Mouse (Mus musculus): ENCODE measurements at regions not wholly inside any gene's neighbourhood (a gene's known extent, or its start where the extent isn't known, plus 50 kb on each side); places are given as distances from the start of the nearest gene placed in this dataset.

- no peak overlapping the region for H3K27ac ChIP-seq (ENCODE audit: insufficient read depth, low read depth, low read length, poor library complexity, severe bottlenecking)
- H3K4me3 ChIP-seq (ENCODE audit: insufficient read depth in 1 of 2, low read depth in 1 of 2, low read length in 2 of 2, poor library complexity in 1 of 2, severe bottlenecking in 1 of 2): no peak overlapping the region
- in situ Hi-C loops (cut with MboI; ENCODE audit: low sequenced_read_pairs in 2 of 2, unreplicated experiment in 2 of 2): no loop called here
- no peaks in the 10 kb centered on the region for H3K9me3 ChIP-seq (ENCODE audit: control insufficient read depth, insufficient read depth, low read depth, low read length)
- H3K36me3 ChIP-seq (ENCODE audit: control insufficient read depth, insufficient read depth, low read length, poor library complexity, severe bottlenecking): no peaks in the 10 kb centered on the region
- no peak overlapping the region for H3K9ac ChIP-seq (ENCODE audit: insufficient read depth, low read depth, low read length, poor library complexity, severe bottlenecking)
- TF ChIP-seq CHD2 (IDR thresholded peaks at IDR 0.05; ENCODE audit: low read depth, low read length): no peak
- no peak for TF ChIP-seq ZC3H11A (IDR thresholded peaks at IDR 0.05; ENCODE audit: borderline replicate concordance, low read depth, low read length)
- no peak for TF ChIP-seq HCFC1 (IDR thresholded peaks at IDR 0.05; ENCODE audit: borderline replicate concordance, insufficient read depth, low read length)
- DNase-seq (ENCODE audit: low read depth, low spot score): no peak
- no peaks in the 10 kb centered on the region for H3K4me1 ChIP-seq (ENCODE audit: control insufficient read depth in 2 of 2, insufficient read depth in 2 of 2, low read length in 2 of 2, poor library complexity in 1 of 2)
Measured at GRCm38 (mm10) chr1:76244721-76245120, 698.7 kb downstream of the Slc4a3 start.

GRCm38 (mm10) chr1:76246181-76246796 lies 700.2 kb downstream of the Slc4a3 start:
- TF ChIP-seq MAFK (IDR thresholded peaks at IDR 0.05; ENCODE audit: insufficient read depth, low read depth, low read length) (no peak), CHD2 (IDR thresholded peaks at IDR 0.05; ENCODE audit: low read depth, low read length) (no peak), HCFC1 (IDR thresholded peaks at IDR 0.05; ENCODE audit: borderline replicate concordance, insufficient read depth, low read length) (no peak), ZC3H11A (IDR thresholded peaks at IDR 0.05; ENCODE audit: borderline replicate concordance, low read depth, low read length) (no peak), ZNF384 (IDR thresholded peaks at IDR 0.05; ENCODE audit: low read depth, low read length) (no peak)
- no peak for DNase-seq (ENCODE audit: low read depth, low spot score)
- H3K27ac ChIP-seq (ENCODE audit: insufficient read depth, low read depth, low read length, poor library complexity, severe bottlenecking): no peak overlapping the region
- no peaks in the 10 kb centered on the region for H3K9me3 ChIP-seq (ENCODE audit: control insufficient read depth, insufficient read depth, low read depth, low read length)
- H3K4me3 ChIP-seq (ENCODE audit: insufficient read depth in 1 of 2, low read depth in 1 of 2, low read length in 2 of 2, poor library complexity in 1 of 2, severe bottlenecking in 1 of 2): no peak overlapping the region
- H3K36me3 ChIP-seq (ENCODE audit: control insufficient read depth, insufficient read depth, low read length, poor library complexity, severe bottlenecking): no peaks in the 10 kb centered on the region
- no peak overlapping the region for H3K9ac ChIP-seq (ENCODE audit: insufficient read depth, low read depth, low read length, poor library complexity, severe bottlenecking)
- no peaks in the 10 kb centered on the region for H3K4me1 ChIP-seq (ENCODE audit: control insufficient read depth in 2 of 2, insufficient read depth in 2 of 2, low read length in 2 of 2, poor library complexity in 1 of 2)
- in situ Hi-C loops (cut with MboI; ENCODE audit: low sequenced_read_pairs in 2 of 2, unreplicated experiment in 2 of 2): no loop called here

GRCm38 (mm10) chr1:76247126-76247525 lies 701.1 kb downstream of the Slc4a3 start:
- no peak overlapping the region for H3K9ac ChIP-seq (ENCODE audit: insufficient read depth, low read depth, low read length, poor library complexity, severe bottlenecking)
- no peaks in the 10 kb centered on the region for H3K4me1 ChIP-seq (ENCODE audit: control insufficient read depth in 2 of 2, insufficient read depth in 2 of 2, low read length in 2 of 2, poor library complexity in 1 of 2)
- H3K9me3 ChIP-seq (ENCODE audit: control insufficient read depth, insufficient read depth, low read depth, low read length): no peaks in the 10 kb centered on the region
- TF ChIP-seq MAFK (IDR thresholded peaks at IDR 0.05; ENCODE audit: insufficient read depth, low read depth, low read length) (no peak), CHD2 (IDR thresholded peaks at IDR 0.05; ENCODE audit: low read depth, low read length) (no peak), HCFC1 (IDR thresholded peaks at IDR 0.05; ENCODE audit: borderline replicate concordance, insufficient read depth, low read length) (no peak), ZNF384 (IDR thresholded peaks at IDR 0.05; ENCODE audit: low read depth, low read length) (no peak), ZC3H11A (IDR thresholded peaks at IDR 0.05; ENCODE audit: borderline replicate concordance, low read depth, low read length) (no peak)
- no peaks in the 10 kb centered on the region for H3K36me3 ChIP-seq (ENCODE audit: control insufficient read depth, insufficient read depth, low read length, poor library complexity, severe bottlenecking)
- no peak overlapping the region for H3K27ac ChIP-seq (ENCODE audit: insufficient read depth, low read depth, low read length, poor library complexity, severe bottlenecking)
- DNase-seq (ENCODE audit: low read depth, low spot score): no peak
- in situ Hi-C loops (cut with MboI; ENCODE audit: low sequenced_read_pairs in 2 of 2, unreplicated experiment in 2 of 2): no loop called here
- H3K4me3 ChIP-seq (ENCODE audit: insufficient read depth in 1 of 2, low read depth in 1 of 2, low read length in 2 of 2, poor library complexity in 1 of 2, severe bottlenecking in 1 of 2): no peak overlapping the region

- H3K27ac ChIP-seq (ENCODE audit: insufficient read depth, low read depth, low read length, poor library complexity, severe bottlenecking): no peak overlapping the region
- no peaks in the 10 kb centered on the region for H3K36me3 ChIP-seq (ENCODE audit: control insufficient read depth, insufficient read depth, low read length, poor library complexity, severe bottlenecking)
- in situ Hi-C loops (cut with MboI; ENCODE audit: low sequenced_read_pairs in 2 of 2, unreplicated experiment in 2 of 2): no loop called here
- no peak for DNase-seq (ENCODE audit: low read depth, low spot score)
- H3K4me3 ChIP-seq (ENCODE audit: insufficient read depth in 1 of 2, low read depth in 1 of 2, low read length in 2 of 2, poor library complexity in 1 of 2, severe bottlenecking in 1 of 2): no peak overlapping the region
- TF ChIP-seq CHD2 (IDR thresholded peaks at IDR 0.05; ENCODE audit: low read depth, low read length) (no peak), MAFK (IDR thresholded peaks at IDR 0.05; ENCODE audit: insufficient read depth, low read depth, low read length) (peak; percentile 79)
- no peaks in the 10 kb centered on the region for H3K9me3 ChIP-seq (ENCODE audit: control insufficient read depth, insufficient read depth, low read depth, low read length)
- no peak overlapping the region for H3K9ac ChIP-seq (ENCODE audit: insufficient read depth, low read depth, low read length, poor library complexity, severe bottlenecking)
- H3K4me1 ChIP-seq (ENCODE audit: control insufficient read depth in 2 of 2, insufficient read depth in 2 of 2, low read length in 2 of 2, poor library complexity in 1 of 2): no peaks in the 10 kb centered on the region
Measured at GRCm38 (mm10) chr1:76258217-76258616, 712.2 kb downstream of the Slc4a3 start.

GRCm38 (mm10) chr1:76276148-76276547 lies 730.1 kb downstream of the Slc4a3 start:
- Histone ChIP-seq H3K36me3 (ENCODE audit: control insufficient read depth, insufficient read depth, low read length, poor library complexity, severe bottlenecking) (no peaks in the 10 kb centered on the region), H3K4me3 (ENCODE audit: insufficient read depth in 1 of 2, low read depth in 1 of 2, low read length in 2 of 2, poor library complexity in 1 of 2, severe bottlenecking in 1 of 2) (no peak overlapping the region), H3K4me1 (ENCODE audit: control insufficient read depth in 2 of 2, insufficient read depth in 2 of 2, low read length in 2 of 2, poor library complexity in 1 of 2) (no peaks in the 10 kb centered on the region), H3K27ac (ENCODE audit: insufficient read depth, low read depth, low read length, poor library complexity, severe bottlenecking) (no peak overlapping the region), H3K9me3 (ENCODE audit: control insufficient read depth, insufficient read depth, low read depth, low read length) (no peaks in the 10 kb centered on the region), H3K9ac (ENCODE audit: insufficient read depth, low read depth, low read length, poor library complexity, severe bottlenecking) (no peak overlapping the region)
- TF ChIP-seq ZC3H11A (IDR thresholded peaks at IDR 0.05; ENCODE audit: borderline replicate concordance, low read depth, low read length) (no peak), MAFK (IDR thresholded peaks at IDR 0.05; ENCODE audit: insufficient read depth, low read depth, low read length) (no peak), HCFC1 (IDR thresholded peaks at IDR 0.05; ENCODE audit: borderline replicate concordance, insufficient read depth, low read length) (no peak), CHD2 (IDR thresholded peaks at IDR 0.05; ENCODE audit: low read depth, low read length) (no peak), ZNF384 (IDR thresholded peaks at IDR 0.05; ENCODE audit: low read depth, low read length) (no peak)
- in situ Hi-C loops (cut with MboI; ENCODE audit: low sequenced_read_pairs in 2 of 2, unreplicated experiment in 2 of 2): no loop called here
- no peak for DNase-seq (ENCODE audit: low read depth, low spot score)

Measured in ES-E14 (cell line).